Mouse (Mus musculus): Measurements from ENCODE around the gene Rab6a. TPM values are rescaled to one million over a fixed set of nuclear protein-coding genes. Genes with fewer than 3 reads are reported as not detected.

Rab6a gene
- total and polyA plus RNA-seq, 3 experiments = 43.2 to 92.8 (median 58.4) TPM

DNA sequence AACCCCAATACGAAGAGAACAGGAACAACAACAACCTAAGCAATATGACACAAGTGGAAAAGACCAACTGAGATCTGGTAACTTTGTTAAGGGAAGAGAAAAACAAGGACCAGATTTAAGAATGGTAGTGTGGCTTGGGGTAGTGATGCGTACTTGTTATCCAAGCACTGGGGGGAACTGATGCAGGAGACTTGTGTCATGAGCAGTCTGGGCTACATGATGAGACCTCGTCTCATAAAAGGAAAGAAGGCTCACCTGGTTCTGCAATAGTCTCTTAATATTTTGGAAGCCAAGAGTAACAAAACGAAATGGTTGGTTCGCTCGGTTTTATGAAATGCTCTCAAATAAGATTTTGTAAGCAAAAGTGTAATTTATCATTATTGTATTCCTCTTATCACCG, 25.0 kb upstream of the Rab6a start:
- Histone ChIP-seq H3K36me3 (ENCODE audit: control insufficient read depth in 1 of 2, insufficient read depth in 2 of 2, low read length in 2 of 2) (peaks cover 0 to 11% of the 10 kb centered on the region in 2 experiments; a peak in 2 of 4 replicates), H3K9me3 (replicated peaks; ENCODE audit: insufficient read depth, low read length) (no peaks in the 10 kb centered on the region), H3K4me1 (ENCODE audit: control insufficient read depth in 1 of 2, insufficient read depth in 2 of 2, low read length in 2 of 2) (peaks cover 2% of the 10 kb centered on the region in 2 experiments; a peak in 3 of 4 replicates), H3K27me3 (ENCODE audit: control insufficient read depth in 1 of 2, insufficient read depth in 2 of 2, low read length in 2 of 2) (no peaks in the 10 kb centered on the region), H3K79me2 (ENCODE audit: control insufficient read depth, insufficient read depth, low read length, poor library complexity) (no peaks in the 10 kb centered on the region; the same call in 1 of the 2 replicates), H3K27ac (ENCODE audit: control insufficient read depth, low read depth, low read length) (no peak overlapping the region), H3K4me3 (ENCODE audit: control insufficient read depth in 1 of 2, insufficient read depth in 1 of 2, low read depth in 2 of 2, low read length in 2 of 2) (peak overlapping the region; percentile 90 to 95), H3K9ac (ENCODE audit: control insufficient read depth, low read depth, low read length, poor library complexity, severe bottlenecking) (peak overlapping the region; percentile 92)
- TF ChIP-seq EP300 (IDR thresholded peaks at IDR 0.05; ENCODE audit: low read depth in 1 of 2, low read length in 2 of 2) (no peak), GABPA (IDR thresholded peaks at IDR 0.05; ENCODE audit: low read depth, low read length) (no peak), HCFC1 (IDR thresholded peaks at IDR 0.05; ENCODE audit: low read depth, low read length) (no peak)
- DNase-seq (ENCODE audit: low read depth, low spot score) = no peak

DNA sequence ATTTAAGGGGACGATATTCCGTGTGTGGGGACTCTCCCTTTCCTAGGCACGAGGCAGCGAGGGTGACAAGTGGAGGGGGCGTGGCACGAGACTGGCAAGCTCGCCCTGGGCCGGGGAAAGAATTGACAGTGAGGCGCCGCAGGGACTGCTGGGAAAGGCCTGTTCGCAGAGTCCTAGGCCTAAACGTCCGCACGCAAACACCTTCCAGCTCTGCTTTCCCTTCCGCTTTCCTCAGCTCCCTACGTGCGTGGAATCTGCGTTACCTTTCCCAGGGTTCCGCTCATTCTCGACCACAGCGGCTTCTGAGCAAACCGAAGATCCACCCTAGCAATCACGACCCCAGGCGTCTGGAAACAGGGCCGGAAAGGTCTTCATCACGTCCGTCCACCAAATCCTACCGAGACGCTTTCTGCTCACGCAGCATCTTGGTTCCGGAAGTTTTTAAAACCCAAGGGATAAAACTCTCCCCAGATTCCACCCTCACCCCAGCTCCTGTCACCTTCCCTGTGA, 24.4 kb upstream of the Rab6a start:
- peak overlapping the region; percentile 90 to 95 for H3K4me3 ChIP-seq (ENCODE audit: control insufficient read depth in 1 of 2, insufficient read depth in 1 of 2, low read depth in 2 of 2, low read length in 2 of 2)
- no peaks in the 10 kb centered on the region; the same call in 1 of the 2 replicates for H3K79me2 ChIP-seq (ENCODE audit: control insufficient read depth, insufficient read depth, low read length, poor library complexity)
- H3K4me1 ChIP-seq (ENCODE audit: control insufficient read depth in 1 of 2, insufficient read depth in 2 of 2, low read length in 2 of 2) = peaks cover 2% of the 10 kb centered on the region in 2 experiments; a peak in 3 of 4 replicates
- peak overlapping the region; percentile 92 for H3K9ac ChIP-seq (ENCODE audit: control insufficient read depth, low read depth, low read length, poor library complexity, severe bottlenecking)
- H3K36me3 ChIP-seq (ENCODE audit: control insufficient read depth in 1 of 2, insufficient read depth in 2 of 2, low read length in 2 of 2) = peaks cover 0 to 11% of the 10 kb centered on the region in 2 experiments; a peak in 2 of 4 replicates
- peak; percentile 96 for DNase-seq (ENCODE audit: low read depth, low spot score)
- no peaks in the 10 kb centered on the region for H3K9me3 ChIP-seq (replicated peaks; ENCODE audit: insufficient read depth, low read length)
- H3K27ac ChIP-seq (ENCODE audit: control insufficient read depth, low read depth, low read length) = peak overlapping the region; percentile 88
- no peaks in the 10 kb centered on the region for H3K27me3 ChIP-seq (ENCODE audit: control insufficient read depth in 1 of 2, insufficient read depth in 2 of 2, low read length in 2 of 2)
- TF ChIP-seq SIN3A (IDR thresholded peaks at IDR 0.05; ENCODE audit: low read length) = peak; percentile 73
- TF ChIP-seq MAX (IDR thresholded peaks at IDR 0.05; ENCODE audit: low read length) = peak; percentile 44; the same call in 1 of the 2 replicates
- TF ChIP-seq MAFK (IDR thresholded peaks at IDR 0.05; ENCODE audit: borderline replicate concordance, low read depth, low read length) = no peak
- TF ChIP-seq SMC3 (IDR thresholded peaks at IDR 0.05; ENCODE audit: low read depth, low read length) = no peak
- TF ChIP-seq POLR2AphosphoS5 (IDR thresholded peaks at IDR 0.05; ENCODE audit: borderline replicate concordance, low read depth, low read length) = no peak
- no peak for TF ChIP-seq CHD1 (IDR thresholded peaks at IDR 0.05; ENCODE audit: low read depth, low read length)
- TF ChIP-seq ELF1 (IDR thresholded peaks at IDR 0.05; ENCODE audit: low read depth, low read length) = peak; percentile 30; the same call in 1 of the 2 replicates
- no peak for TF ChIP-seq POLR2AphosphoS2 (IDR thresholded peaks at IDR 0.05; ENCODE audit: low read length)
- peak; percentile 95 for TF ChIP-seq TBP (IDR thresholded peaks at IDR 0.05; ENCODE audit: low read depth, low read length)
- no peak for TF ChIP-seq RAD21 (IDR thresholded peaks at IDR 0.05; ENCODE audit: low read depth, low read length)
- no peak for TF ChIP-seq ZMIZ1 (IDR thresholded peaks at IDR 0.05; ENCODE audit: low read depth, low read length)
- no peak for TF ChIP-seq ZNF384 (IDR thresholded peaks at IDR 0.05; ENCODE audit: low read depth, low read length)
- peak; percentile 69 for TF ChIP-seq TCF12 (IDR thresholded peaks at IDR 0.05; ENCODE audit: low read depth, low read length)
- no peak for TF ChIP-seq GABPA (IDR thresholded peaks at IDR 0.05; ENCODE audit: low read depth, low read length)
- peak; percentile 70; the same call in 1 of the 2 replicates for TF ChIP-seq KAT2A (conservative IDR thresholded peaks at IDR 0.05; ENCODE audit: low read depth, low read length)
- TF ChIP-seq MXI1 (IDR thresholded peaks at IDR 0.05; ENCODE audit: low read depth, low read length) = peak; percentile 94; the same call in 1 of the 2 replicates
- TF ChIP-seq NELFE (IDR thresholded peaks at IDR 0.05; ENCODE audit: low read depth, low read length) = peak; percentile 52; the same call in 1 of the 2 replicates
- TF ChIP-seq BHLHE40 (IDR thresholded peaks at IDR 0.05; ENCODE audit: borderline replicate concordance, low read depth, low read length) = no peak
- no peak for TF ChIP-seq MYB (IDR thresholded peaks at IDR 0.05; ENCODE audit: low read depth, low read length)
- TF ChIP-seq USF2 (IDR thresholded peaks at IDR 0.05; ENCODE audit: borderline replicate concordance in 1 of 2, insufficient read depth in 1 of 2, low read depth in 1 of 2, low read length in 2 of 2) = no peak
- no peak for TF ChIP-seq TAL1 (IDR thresholded peaks at IDR 0.05; ENCODE audit: low read length)
- TF ChIP-seq USF1 (IDR thresholded peaks at IDR 0.05; ENCODE audit: low read depth, low read length) = no peak
- TF ChIP-seq UBTF (IDR thresholded peaks at IDR 0.05; ENCODE audit: borderline replicate concordance, insufficient read depth, low read depth, low read length) = no peak
- no peak for TF ChIP-seq ETS1 (IDR thresholded peaks at IDR 0.05; ENCODE audit: low read depth, low read length)
- no peak for TF ChIP-seq E2F4 (IDR thresholded peaks at IDR 0.05; ENCODE audit: borderline replicate concordance, low read depth, low read length)
- 0 out of 2 replicates have a peak, but pooled peaks have one; percentile 10 for TF ChIP-seq RCOR1 (IDR thresholded peaks at IDR 0.05; ENCODE audit: low read depth, low read length)
- no peak; the same call in 1 of the 2 replicates for TF ChIP-seq CHD2 (IDR thresholded peaks at IDR 0.05; ENCODE audit: low read length)
- no peak for TF ChIP-seq MEF2A (IDR thresholded peaks at IDR 0.05; ENCODE audit: extremely low read depth, insufficient replicate concordance, low read depth, low read length, poor library complexity, severe bottlenecking)

Data from MEL (cell line).